Mouse (Mus musculus): ENCODE results near the gene A530032D15Rik. TPM values are rescaled to one million over a fixed set of nuclear protein-coding genes. Genes with fewer than 3 reads are reported as not detected.
"Not testable (repeated sequence)": the region's sequence is repeated elsewhere in the genome, so short reads cannot be mapped to it uniquely, and the experiment has no call there.

Gene A530032D15Rik
- polyA plus RNA-seq, 1 experiment: not detected

- WGBS: 83% methylated on average over 3 of the region's 4 CpGs
- DNase-seq; H3K27ac ChIP-seq (ENCODE audit: insufficient read depth, low read depth, low read length); H3K27me3 ChIP-seq (replicated peaks; ENCODE audit: control insufficient read depth, insufficient read depth, low read length); H3K36me3 ChIP-seq (ENCODE audit: control insufficient read depth, insufficient read depth, low read length); H3K4me1 ChIP-seq (ENCODE audit: control insufficient read depth, insufficient read depth, low read length); H3K4me3 ChIP-seq (ENCODE audit: insufficient read depth, low read depth, low read length): not testable (repeated sequence)
These were observed 75.3 kb downstream of the A530032D15Rik start for GRCm38 (mm10) chr1:85034394-85034793.

GRCm38 (mm10) chr1:85033616-85034015, 76.0 kb downstream of the A530032D15Rik start:
- H3K4me3 ChIP-seq (ENCODE audit: insufficient read depth, low read depth, low read length); H3K36me3 ChIP-seq (ENCODE audit: control insufficient read depth, insufficient read depth, low read length); H3K27me3 ChIP-seq (replicated peaks; ENCODE audit: control insufficient read depth, insufficient read depth, low read length); H3K4me1 ChIP-seq (ENCODE audit: control insufficient read depth, insufficient read depth, low read length); H3K27ac ChIP-seq (ENCODE audit: insufficient read depth, low read depth, low read length); DNase-seq: not testable (repeated sequence)
- 83% methylated on average over 6 of the region's 6 CpGs for WGBS

Other genes with a start within 250 kb of the A530032D15Rik start
- 27.6 and 31.2 TPM in 2 replicates for gene Slc16a14, start 174.7 kb downstream of the A530032D15Rik start, polyA plus RNA-seq (2012; rRNA removed)
- not detected in 2 replicates for gene Gm10553, start 9.7 kb downstream of the A530032D15Rik start, polyA plus RNA-seq (2012; rRNA removed)
- 0.24 and 1.1 TPM in 2 replicates for gene C130026I21Rik, start 160.7 kb upstream of the A530032D15Rik start, polyA plus RNA-seq (2012; rRNA removed)